Mouse (Mus musculus) MEL (cell line): ENCODE data around the gene Cep41. TPM values are rescaled to one million over a fixed set of nuclear protein-coding genes. Genes with fewer than 3 reads are reported as not detected.

ENCODE experiments used
- DNase-seq: peaks from one replicate; pipeline ENCODE4 v3.0.0; 2011; ENCODE audit warnings: low read depth, low spot score
- H3K27ac ChIP-seq: 2 replicates; pipeline ENCODE4 v1.5.1; 2012; ENCODE audit warnings: low read depth, mild to moderate bottlenecking, control low read depth, low read length, moderate library complexity; ENCODE audit not compliant: control insufficient read depth
- H3K27me3 ChIP-seq, 2 experiments: fragments of 150-350 bp in 1 of 2; sonication (generic) in 1 of 2; 2 replicates each; pipeline ENCODE4 v1.6.1; 2012; ENCODE audit warnings: low read length in 2 of 2, mild to moderate bottlenecking in 2 of 2, improper control_type of control experiment in 1 of 2, moderate library complexity in 1 of 2; ENCODE audit not compliant: insufficient read depth in 2 of 2, control insufficient read depth in 1 of 2
- H3K36me3 ChIP-seq, 2 experiments: 2 replicates each; pipeline ENCODE4 v1.6.1; 2012 to 2014; ENCODE audit warnings: low read length in 2 of 2, improper control_type of control experiment in 1 of 2, inconsistent platforms in 1 of 2, mild to moderate bottlenecking in 1 of 2; ENCODE audit not compliant: insufficient read depth in 2 of 2, control insufficient read depth in 1 of 2
- H3K4me1 ChIP-seq, 2 experiments: fragments of 150-350 bp in 1 of 2; sonication (generic) in 1 of 2; 2 replicates each; pipeline ENCODE4 v1.6.1; 2012; ENCODE audit warnings: low read length in 2 of 2, improper control_type of control experiment in 1 of 2, mild to moderate bottlenecking in 1 of 2; ENCODE audit not compliant: insufficient read depth in 2 of 2, control insufficient read depth in 1 of 2
- H3K4me3 ChIP-seq, 2 experiments: fragments of 150-350 bp in 1 of 2; sonication (generic) in 1 of 2; 2 replicates each; pipeline ENCODE4 v1.5.1; 2012; ENCODE audit warnings: low read depth in 2 of 2, low read length in 2 of 2, mild to moderate bottlenecking in 2 of 2, moderate library complexity in 2 of 2, control low read depth in 1 of 2, improper control_type of control experiment in 1 of 2; ENCODE audit not compliant: control insufficient read depth in 1 of 2, insufficient read depth in 1 of 2
- H3K79me2 ChIP-seq: 2 replicates; pipeline ENCODE4 v1.6.1; 2012; ENCODE audit warnings: mild to moderate bottlenecking, low read length, moderate library complexity; ENCODE audit not compliant: control insufficient read depth, poor library complexity, insufficient read depth
- H3K9ac ChIP-seq: 2 replicates; pipeline ENCODE4 v1.6.1; 2012; ENCODE audit warnings: low read depth, mild to moderate bottlenecking, control low read depth, low read length, moderate library complexity; ENCODE audit not compliant: control insufficient read depth, poor library complexity, severe bottlenecking
- H3K9me3 ChIP-seq: fragments of 150-350 bp; sonication (generic); replicated peaks from 2 replicates; pipeline ENCODE4 v1.6.1; 2012; ENCODE audit warnings: mild to moderate bottlenecking, low read length, improper control_type of control experiment, moderate library complexity; ENCODE audit not compliant: insufficient read depth
- E2F4 ChIP-seq: IDR thresholded peaks from 2 replicates; pipeline ENCODE4 v1.6.1; 2011; ENCODE audit warnings: low read depth, low read length, improper control_type of control experiment, borderline replicate concordance
- ELF1 ChIP-seq: IDR thresholded peaks from 2 replicates; pipeline ENCODE4 v1.6.1; 2014; ENCODE audit warnings: low read depth, mild to moderate bottlenecking, inconsistent platforms, low read length, improper control_type of control experiment, moderate library complexity
- ETS1 ChIP-seq: IDR thresholded peaks from 2 replicates; pipeline ENCODE4 v1.6.1; 2012; ENCODE audit warnings: low read depth, mild to moderate bottlenecking, inconsistent platforms, low read length, improper control_type of control experiment, moderate library complexity
- GABPA ChIP-seq: IDR thresholded peaks from 2 replicates; pipeline ENCODE4 v1.6.1; 2012; ENCODE audit warnings: low read depth, mild to moderate bottlenecking, inconsistent platforms, low read length, improper control_type of control experiment, moderate library complexity
- GATA1 ChIP-seq: IDR thresholded peaks from 2 replicates; pipeline ENCODE4 v1.6.1; 2011; ENCODE audit warnings: low read depth, low read length, improper control_type of control experiment
- HCFC1 ChIP-seq: IDR thresholded peaks from 2 replicates; pipeline ENCODE4 v1.6.1; 2012; ENCODE audit warnings: low read depth, mild to moderate bottlenecking, inconsistent platforms, low read length, improper control_type of control experiment, moderate library complexity
- JUND ChIP-seq: IDR thresholded peaks from 2 replicates; pipeline ENCODE4 v1.6.1; 2011; ENCODE audit warnings: low read depth, mild to moderate bottlenecking, improper control_type of control experiment, low read length
- MEF2A ChIP-seq: IDR thresholded peaks from 2 replicates; pipeline ENCODE4 v1.6.1; 2014; ENCODE audit warnings: low read depth, mild to moderate bottlenecking, inconsistent platforms, low read length, improper control_type of control experiment; ENCODE audit not compliant: poor library complexity, insufficient replicate concordance, severe bottlenecking; ENCODE audit errors: extremely low read depth
- MXI1 ChIP-seq: IDR thresholded peaks from 2 replicates; pipeline ENCODE4 v1.6.1; 2011; ENCODE audit warnings: mild to moderate bottlenecking, low read depth, low read length, improper control_type of control experiment
- MYB ChIP-seq: IDR thresholded peaks from 2 replicates; pipeline ENCODE4 v1.6.1; 2011; ENCODE audit warnings: mild to moderate bottlenecking, low read depth, low read length, improper control_type of control experiment
- NRF1 ChIP-seq: IDR thresholded peaks from 2 replicates; pipeline ENCODE4 v1.6.1; 2014; ENCODE audit warnings: low read depth, mild to moderate bottlenecking, inconsistent platforms, low read length, improper control_type of control experiment, moderate library complexity; ENCODE audit not compliant: poor library complexity, insufficient read depth, severe bottlenecking
- POLR2AphosphoS5 ChIP-seq: IDR thresholded peaks from 2 replicates; pipeline ENCODE4 v1.6.1; 2012; ENCODE audit warnings: low read depth, borderline replicate concordance, mild to moderate bottlenecking, inconsistent platforms, low read length, moderate library complexity, mixed read lengths
- SIN3A ChIP-seq: IDR thresholded peaks from 2 replicates; pipeline ENCODE4 v1.6.1; 2012; ENCODE audit warnings: low read length, improper control_type of control experiment, inconsistent platforms
- TCF12 ChIP-seq: IDR thresholded peaks from 2 replicates; pipeline ENCODE4 v1.6.1; 2014; ENCODE audit warnings: low read depth, mild to moderate bottlenecking, inconsistent platforms, low read length, improper control_type of control experiment, moderate library complexity
- polyA plus RNA-seq, 2 experiments: library from polyadenylated mRNA; stranded (reverse) in 1 of 2; unstranded in 1 of 2; fragments of >175 nt in 1 of 2; fragments of >200 nt in 1 of 2; gene quantifications; 2 replicates each; pipeline versions ENCODE4 v1.2.1 to v1.2.4; 2012; ENCODE audit warnings: low replicate concordance in 2 of 2, low read depth in 1 of 2; ENCODE audit not compliant: insufficient read length in 2 of 2, insufficient read depth in 1 of 2, missing spikeins in 1 of 2
- total RNA-seq: library from RNA; depleted of rRNA; stranded (reverse); fragments of 300-350 nt; gene quantifications from 2 replicates; pipeline ENCODE4 v1.2.3, GENCODE M21; 2012

Cep41 gene
- total and polyA plus RNA-seq, 3 experiments, result 9.8 to 12.0 TPM; not detected in 1

GRCm38 (mm10) chr6:30675281-30675771 is 18.2 kb downstream of the Cep41 start:
- Histone ChIP-seq H3K27me3 (no peaks in the 10 kb centered on the region), H3K4me3 (no peak overlapping the region), H3K4me1 (peaks cover 20 to 21% of the 10 kb centered on the region in 2 experiments), H3K79me2 (no peaks in the 10 kb centered on the region), H3K36me3 (peaks cover 0 to 31% of the 10 kb centered on the region in 2 experiments; a peak in 2 of 4 replicates), H3K27ac (no peak overlapping the region), H3K9ac (no peak overlapping the region), H3K9me3 (no peaks in the 10 kb centered on the region)
- no peak for TF ChIP-seq MXI1
- TF ChIP-seq HCFC1, result no peak
- no peak for TF ChIP-seq TCF12
- no peak for TF ChIP-seq GABPA
- no peak for TF ChIP-seq ELF1
- DNase-seq, result no peak

GRCm38 (mm10) chr6:30674714-30675280 is 18.8 kb downstream of the Cep41 start:
- Histone ChIP-seq H3K79me2 (no peaks in the 10 kb centered on the region), H3K27ac (0 out of 2 replicates have a peak overlapping the region, but pooled peaks have one; percentile 3), H3K9me3 (no peaks in the 10 kb centered on the region), H3K4me1 (peaks cover 19 to 21% of the 10 kb centered on the region in 2 experiments), H3K36me3 (peaks cover 0 to 31% of the 10 kb centered on the region in 2 experiments; a peak in 2 of 4 replicates), H3K4me3 (peak overlapping the region in 1 of 2 experiments; percentile 26; a peak in 1 of 4 replicates), H3K27me3 (no peaks in the 10 kb centered on the region), H3K9ac (no peak overlapping the region)
- DNase-seq, result peak; percentile 13
- TF ChIP-seq POLR2AphosphoS5 (no peak), E2F4 (no peak), HCFC1 (no peak), MXI1 (no peak), ETS1 (no peak), NRF1 (no peak), SIN3A (no peak), TCF12 (no peak), MEF2A (no peak), JUND (no peak), MYB (no peak), GATA1 (no peak)
- TF ChIP-seq, all 39 proteins: peak for 0
